Mouse (Mus musculus) forebrain, postnatal 0 days (tissue): Measurements from ENCODE around the gene Slc34a3. TPM values are rescaled to one million over a fixed set of nuclear protein-coding genes. Genes with fewer than 3 reads are reported as not detected.

Experiments
- ATAC-seq: fragments of 200-750 bp; cut with Nextera tagmentation; 2 replicates; pipeline ENCODE4 v1.8.0; 2017; ENCODE audit warnings: mild to moderate bottlenecking, moderate library complexity
- DNase-seq: peaks from one replicate; pipeline ENCODE4 v3.0.0-alpha.2; 2015
- H3K27ac ChIP-seq: fragments of 300-500 bp; sonication (generic); 2 replicates; pipeline ENCODE4 v1.5.1; 2014; ENCODE audit warnings: low read depth, mild to moderate bottlenecking, antibody characterized with exemption, low read length, moderate library complexity, mixed read lengths
- H3K27me3 ChIP-seq: fragments of 300-500 bp; sonication (generic); 2 replicates; pipeline ENCODE4 v1.6.1; 2014; ENCODE audit warnings: mild to moderate bottlenecking, low read length, mixed read lengths; ENCODE audit not compliant: insufficient read depth
- H3K36me3 ChIP-seq: fragments of 300-500 bp; sonication (generic); 2 replicates; pipeline ENCODE4 v1.6.1; 2014; ENCODE audit warnings: mild to moderate bottlenecking, moderate library complexity; ENCODE audit not compliant: insufficient read depth
- H3K4me1 ChIP-seq: fragments of 300-500 bp; sonication (generic); 2 replicates; pipeline ENCODE4 v1.6.1; 2014; ENCODE audit warnings: antibody characterized with exemption; ENCODE audit not compliant: insufficient read depth
- H3K4me2 ChIP-seq: fragments of 300-500 bp; sonication (generic); 2 replicates; pipeline ENCODE4 v1.6.1; 2014; ENCODE audit warnings: low read depth, mild to moderate bottlenecking, moderate library complexity
- H3K4me3 ChIP-seq: fragments of 300-500 bp; sonication (generic); 2 replicates; pipeline ENCODE4 v1.5.1; 2014; ENCODE audit warnings: low read depth, low read length, mixed read lengths
- H3K9ac ChIP-seq: fragments of 300-500 bp; sonication (generic); 2 replicates; pipeline ENCODE4 v1.6.1; 2014; ENCODE audit warnings: mild to moderate bottlenecking
- H3K9me3 ChIP-seq: fragments of 300-500 bp; sonication (generic); 2 replicates; pipeline ENCODE4 v1.6.1; 2016; ENCODE audit warnings: low read length
- CTCF ChIP-seq: sonication (generic); IDR thresholded peaks from 2 replicates; pipeline ENCODE4 v1.5.1; 2016; ENCODE audit warnings: antibody characterized with exemption, control low read depth, low read depth
- WGBS: fragments of 180-500 bp; shearing (Covaris S2); extraction: QIAGEN DNeasy Blood & Tissue Kit; methylation state at CpG from one replicate; pipeline ENCODE4 v1.1.7; 2014; 5-methylcytosine and 5-hydroxymethylcytosine counted together
- polyA plus RNA-seq: library from polyadenylated mRNA; unstranded; fragments of >200 nt; fragmentation: Nextera tagmentation; extraction: Ambion mirVana; gene quantifications from 2 replicates; pipeline ENCODE4 v1.2.1, GENCODE M21; 2015
- total RNA-seq: library from RNA; depleted of rRNA; stranded (reverse); fragments of >200 nt; gene quantifications from 2 replicates; pipeline ENCODE4 v1.2.3, GENCODE M21; 2014; rRNA removed

Gene Slc34a3
- total RNA-seq (not detected in 2 replicates), polyA plus RNA-seq (not detected in 2 replicates)

DNA sequence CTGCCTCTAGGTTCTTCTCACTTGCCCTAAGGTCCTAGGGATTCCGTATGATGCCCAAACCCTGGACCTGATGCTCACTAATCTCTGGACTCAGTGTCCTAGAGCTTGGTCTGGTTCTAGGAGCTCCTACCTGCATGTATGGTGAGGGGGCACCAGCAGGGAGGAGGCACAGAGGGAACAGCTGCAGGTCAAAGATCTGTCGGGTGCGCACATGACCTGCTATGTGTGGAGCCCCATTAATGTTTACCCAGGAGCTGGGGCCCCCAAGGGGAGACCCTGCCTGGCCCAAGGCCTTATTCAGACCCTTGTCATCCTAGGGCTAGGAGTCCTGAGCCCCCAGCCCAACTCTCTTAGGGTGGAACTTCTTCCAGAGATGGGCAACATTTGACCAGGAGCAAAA lies at the start of gene Slc34a3:
Gene Slc34a3, minus strand, starts transcription at position 315 of the 400 bp plus-strand sequence.
- Histone ChIP-seq H3K9ac (no peak within 1 kb of the TSS), H3K27ac (no peak within 1 kb of the TSS), H3K27me3 (no peaks in the 10 kb centered on the region; the same call in 1 of the 2 replicates), H3K4me1 (peaks cover 2% of the 10 kb centered on the region; the same call in 1 of the 2 replicates), H3K4me3 (no peak within 1 kb of the TSS), H3K9me3 (no peaks in the 10 kb centered on the region), H3K36me3 (no peaks in the 10 kb centered on the region), H3K4me2 (no peak within 1 kb of the TSS)
- TF ChIP-seq CTCF, result no peak
- WGBS, result 87% methylated on average over 3 of the region's 3 CpGs
- no peak for ATAC-seq
- no peak for DNase-seq

- H3K4me3 ChIP-seq, result no peak overlapping the region
- peak; percentile 85 for TF ChIP-seq CTCF
- ATAC-seq (peak; percentile 77), DNase-seq (peak; percentile 85)
- H3K9me3 ChIP-seq, result no peaks in the 10 kb centered on the region
- WGBS, result 60% methylated on average over 13 of the region's 13 CpGs
- no peak overlapping the region for H3K9ac ChIP-seq
- H3K36me3 ChIP-seq, result peaks cover 94% of the 10 kb centered on the region
- no peaks in the 10 kb centered on the region for H3K27me3 ChIP-seq
- no peak overlapping the region for H3K4me2 ChIP-seq
- no peaks in the 10 kb centered on the region for H3K4me1 ChIP-seq
- H3K27ac ChIP-seq, result no peak overlapping the region
Measured at GRCm38 (mm10) chr2:25278928-25279882, 45.0 kb upstream of the Slc34a3 start.

DNA sequence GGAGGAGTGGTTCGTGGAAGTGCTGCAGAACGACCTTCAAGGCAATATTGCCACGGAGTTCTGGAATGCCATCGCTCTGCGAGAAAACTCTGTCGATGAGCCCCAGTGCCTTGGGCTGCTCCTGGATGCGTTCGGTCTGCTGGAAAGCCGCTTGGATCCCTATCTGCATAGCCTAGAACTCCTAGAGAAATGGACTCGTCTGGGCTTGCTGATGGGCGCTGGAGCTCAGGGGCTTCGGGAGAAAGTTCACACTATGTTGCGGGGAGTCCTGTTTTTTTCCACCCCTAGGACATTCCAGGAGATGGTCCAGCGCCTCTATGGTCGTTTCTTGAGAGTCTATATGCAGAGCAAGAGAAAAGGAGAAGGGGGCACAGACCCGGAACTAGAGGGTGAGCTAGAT lies 38.8 kb upstream of the Slc34a3 start:
- ATAC-seq (no peak), DNase-seq (no peak)
- peak overlapping the region; percentile 81 for H3K9ac ChIP-seq
- WGBS, result 43% methylated on average over 16 of the region's 16 CpGs
- no peak for TF ChIP-seq CTCF
- peaks cover 62% of the 10 kb centered on the region for H3K36me3 ChIP-seq
- H3K27me3 ChIP-seq, result no peaks in the 10 kb centered on the region
- H3K4me2 ChIP-seq, result peak overlapping the region; percentile 97
- no peaks in the 10 kb centered on the region for H3K9me3 ChIP-seq
- peak overlapping the region; percentile 92 for H3K4me3 ChIP-seq
- no peak overlapping the region for H3K27ac ChIP-seq
- H3K4me1 ChIP-seq, result peaks cover 19% of the 10 kb centered on the region

DNA sequence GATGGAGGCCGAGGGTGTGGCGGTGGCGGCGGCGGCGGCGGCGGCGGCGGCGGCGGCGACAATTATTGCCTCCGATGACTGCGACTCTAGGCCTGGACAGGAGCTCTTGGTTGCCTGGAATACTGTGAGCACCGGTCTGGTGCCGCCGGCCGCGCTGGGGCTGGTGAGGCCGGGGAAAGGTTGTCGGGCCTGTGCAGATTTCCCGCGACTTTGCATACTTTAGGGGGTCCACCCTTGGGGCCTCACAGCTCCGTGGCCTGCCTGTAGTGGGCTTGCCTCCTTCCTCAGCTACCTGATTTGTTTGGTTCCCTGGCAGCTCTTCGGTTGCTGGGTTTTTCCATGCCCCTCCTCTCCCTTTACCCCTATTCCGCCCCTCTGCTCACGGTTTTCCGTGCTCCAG lies 38.4 kb upstream of the Slc34a3 start:
- Histone ChIP-seq H3K27ac (peak overlapping the region; percentile 64; the same call in 1 of the 2 replicates), H3K9me3 (no peaks in the 10 kb centered on the region), H3K4me3 (peak overlapping the region; percentile 92), H3K4me2 (peak overlapping the region; percentile 97), H3K36me3 (peaks cover 60% of the 10 kb centered on the region), H3K4me1 (peaks cover 19% of the 10 kb centered on the region), H3K27me3 (no peaks in the 10 kb centered on the region), H3K9ac (peak overlapping the region; percentile 81)
- ATAC-seq (peak; percentile 59), DNase-seq (no peak)
- no peak for TF ChIP-seq CTCF
- under 1% methylated on average over 17 of the region's 29 CpGs for WGBS

- under 1% methylated on average over 51 of the region's 55 CpGs for WGBS
- Histone ChIP-seq H3K27ac (peak within 1 kb of the TSS; percentile 70), H3K36me3 (peaks cover 54% of the 10 kb centered on the region), H3K4me1 (peaks cover 19% of the 10 kb centered on the region), H3K4me3 (peak within 1 kb of the TSS; percentile 92), H3K27me3 (no peaks in the 10 kb centered on the region), H3K4me2 (peak within 1 kb of the TSS; percentile 97), H3K9ac (peak within 1 kb of the TSS; percentile 81), H3K9me3 (no peaks in the 10 kb centered on the region)
- ATAC-seq, result peak; percentile 98
- DNase-seq, result peak; percentile 99
- TF ChIP-seq CTCF, result peak; percentile 43
Measured at GRCm38 (mm10) chr2:25271827-25272511, 37.8 kb upstream of the Slc34a3 start, which contains the start of the genes Ssna1 and Anapc2. TSS of gene Ssna1 (minus strand) at chr2:25272438. TSS of gene Anapc2 (plus strand) at chr2:25272478.

- ATAC-seq, result no peak
- no peak overlapping the region for H3K4me3 ChIP-seq
- no peak overlapping the region for H3K9ac ChIP-seq
- H3K4me1 ChIP-seq, result peaks cover 42% of the 10 kb centered on the region
- no peaks in the 10 kb centered on the region for H3K27me3 ChIP-seq
- H3K9me3 ChIP-seq, result no peaks in the 10 kb centered on the region
- H3K27ac ChIP-seq, result no peak overlapping the region
- H3K4me2 ChIP-seq, result no peak overlapping the region
- TF ChIP-seq CTCF, result no peak
- no peak for DNase-seq
- WGBS, result 78% methylated on average over 4 of the region's 4 CpGs
- peaks cover 25% of the 10 kb centered on the region for H3K36me3 ChIP-seq
Measured at GRCm38 (mm10) chr2:25267746-25268309, 33.7 kb upstream of the Slc34a3 start.
